Comparison of ENCODE assay signal across 8 mouse cellular contexts in genomic region chr1:69688961-69689360, GRCm38 (mm10). TPM values are rescaled to one million over a fixed set of nuclear protein-coding genes. Genes with fewer than 3 reads are reported as not detected.
A peak's percentile ranks its signal among the peaks of the same experiment; 100 is the strongest.
DNase-seq lines count a peak whose midpoint lies in the region.

No protein-coding gene starts in this region.

- DNase-seq in right cerebral cortex, adult 2 months (ENCODE audit: low spot score in 2 of 2): peak; percentile 43 to 48
- DNase-seq in right cerebral cortex, postnatal 25 days: no peak
- DNase-seq in cerebellum, adult 9-10 months: peak; percentile 82
- peak; percentile 40 to 47 for DNase-seq in gastrocnemius, adult 8-10 months (ENCODE audit: low spot score in 2 of 2)
- DNase-seq in hindlimb bud, embryonic 11.5 days (ENCODE audit: extremely low spot score, low read depth, low spot score): peak; percentile 71
- DNase-seq in left cerebral cortex, adult 11 months (ENCODE audit: low spot score): peak; percentile 53
- peak; percentile 36 to 65 for DNase-seq in lung, postnatal 4 days
- DNase-seq in skeletal muscle tissue, adult 2 months (ENCODE audit: low read depth, low spot score): peak; percentile 65

RNA-seq across cellular contexts. Expression of gene Ikzf2, which starts 1.9 kb away (rescaled TPM):
- 10 to 100 TPM; 16.9 to 23.0 (median 20.5) TPM for total RNA-seq in gastrocnemius, adult 8-10 months (2022)
